Mouse (Mus musculus): Measurements from ENCODE around the gene Mus81.
"Not testable (repeated sequence)": the region's sequence is repeated elsewhere in the genome, so short reads cannot be mapped to it uniquely, and the experiment has no call there.

Gene Mus81

DNA sequence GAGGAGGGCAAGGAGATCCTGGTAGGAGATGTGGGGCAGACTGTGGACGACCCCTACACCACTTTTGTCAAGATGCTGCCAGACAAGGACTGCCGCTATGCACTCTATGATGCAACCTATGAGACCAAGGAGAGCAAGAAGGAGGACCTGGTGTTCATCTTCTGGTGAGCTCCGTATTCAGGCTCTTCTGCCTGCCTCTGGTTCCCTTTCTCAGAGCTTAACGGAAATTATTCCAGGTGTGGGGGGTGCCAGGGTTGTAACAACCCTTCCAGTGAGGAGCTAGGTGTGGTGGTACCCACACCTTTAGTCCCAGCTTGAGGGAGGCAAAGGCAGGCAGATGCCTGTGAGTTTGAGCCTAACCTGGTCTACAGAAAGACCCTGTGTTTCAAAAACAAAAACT, 4.4 kb upstream of the Mus81 start:
- DNase-seq (ENCODE audit: low spot score in 2 of 2): no peak

DNA sequence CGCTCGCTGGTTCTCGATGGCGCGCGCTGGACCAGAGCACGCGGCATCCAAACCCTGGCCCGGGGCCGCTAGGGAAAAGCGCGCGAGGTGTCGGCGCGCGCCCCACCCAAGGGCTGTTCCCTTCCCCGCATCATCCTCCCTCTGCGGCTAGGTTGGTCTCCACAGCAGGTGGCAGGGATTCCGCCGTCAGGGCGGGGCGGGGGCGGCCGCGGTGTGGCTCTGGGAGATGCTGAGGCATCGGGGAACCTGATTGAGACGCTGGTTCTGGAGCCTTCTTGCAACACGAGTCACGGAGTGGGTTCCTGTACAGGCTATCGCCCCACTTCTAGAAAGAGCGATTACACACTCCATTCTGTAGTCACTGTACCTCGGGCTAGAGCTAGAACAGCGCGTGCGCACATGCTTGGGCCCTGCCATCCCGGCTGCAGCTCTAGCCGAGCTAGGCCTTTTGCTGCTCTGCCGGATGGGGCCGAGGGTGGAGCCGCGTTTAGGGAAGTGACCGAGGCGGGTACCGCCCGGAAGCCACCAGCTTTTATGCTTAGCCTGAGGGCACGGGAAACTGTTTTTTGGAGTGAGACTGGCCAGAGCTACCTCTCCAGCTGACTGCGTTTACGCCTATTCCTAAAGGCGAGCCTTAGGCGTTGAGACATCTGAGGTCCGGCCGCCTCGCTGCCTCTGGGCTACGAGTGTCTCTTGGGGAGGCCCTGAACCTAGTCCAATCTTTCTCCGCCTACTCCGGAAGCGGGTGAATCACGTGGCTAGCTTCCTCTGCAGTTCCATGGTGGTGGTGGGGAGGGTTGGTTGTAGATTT, 2.9 kb upstream of the Mus81 start:
- peak; percentile 91 for DNase-seq (ENCODE audit: low spot score in 2 of 2)

GRCm38 (mm10) chr19:5490313-5490897, 2.2 kb upstream of the Mus81 start, which contains the start of gene Cfl1:
TSS of gene Cfl1 (plus strand) at chr19:5490455.
- DNase-seq (ENCODE audit: low spot score in 2 of 2): peak; percentile 88 to 93

- DNase-seq (ENCODE audit: low spot score in 2 of 2): not testable (repeated sequence)
Observed at GRCm38 (mm10) chr19:5489721-5490120, 1.5 kb upstream of the Mus81 start.

DNA sequence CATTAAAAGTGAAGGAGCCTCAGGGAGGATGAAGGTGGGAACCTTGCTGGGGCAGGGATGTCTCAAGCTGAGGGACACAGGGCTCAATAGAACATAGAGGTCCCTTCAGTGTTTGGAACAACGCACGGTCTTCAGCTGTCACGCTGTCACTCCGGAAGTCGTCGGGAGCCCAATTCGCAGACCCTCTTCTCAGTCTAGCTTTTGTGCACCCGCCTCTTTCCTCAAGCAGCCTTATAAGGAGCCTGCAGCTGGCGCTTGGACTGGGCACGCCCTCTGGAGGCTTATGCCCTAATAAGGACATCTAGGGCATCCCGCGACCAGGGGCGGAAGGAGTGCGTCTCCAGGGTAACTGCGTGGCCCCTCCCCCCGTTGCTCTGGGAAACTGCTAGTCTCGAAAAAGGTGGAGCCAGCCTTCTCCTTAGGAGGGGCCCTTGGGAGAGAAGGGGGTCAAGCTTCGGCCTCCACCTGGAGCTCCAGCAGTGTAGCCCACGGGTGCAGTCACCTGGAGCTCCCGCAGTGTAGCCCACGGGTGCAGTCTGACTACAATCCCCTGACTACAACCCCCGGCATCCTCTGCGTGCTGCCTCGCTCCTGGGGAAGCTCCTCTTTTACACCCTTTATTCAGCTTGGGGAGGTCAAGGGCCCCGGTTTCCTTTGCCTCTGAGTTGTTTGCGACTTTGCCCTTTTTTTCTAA, 823 bp upstream of the Mus81 start:
- peak; percentile 92 to 94 for DNase-seq (ENCODE audit: low spot score in 2 of 2)

GRCm38 (mm10) chr19:5486771-5487170, 1.4 kb downstream of the Mus81 start:
- no peak for DNase-seq (ENCODE audit: low spot score in 2 of 2)

DNA sequence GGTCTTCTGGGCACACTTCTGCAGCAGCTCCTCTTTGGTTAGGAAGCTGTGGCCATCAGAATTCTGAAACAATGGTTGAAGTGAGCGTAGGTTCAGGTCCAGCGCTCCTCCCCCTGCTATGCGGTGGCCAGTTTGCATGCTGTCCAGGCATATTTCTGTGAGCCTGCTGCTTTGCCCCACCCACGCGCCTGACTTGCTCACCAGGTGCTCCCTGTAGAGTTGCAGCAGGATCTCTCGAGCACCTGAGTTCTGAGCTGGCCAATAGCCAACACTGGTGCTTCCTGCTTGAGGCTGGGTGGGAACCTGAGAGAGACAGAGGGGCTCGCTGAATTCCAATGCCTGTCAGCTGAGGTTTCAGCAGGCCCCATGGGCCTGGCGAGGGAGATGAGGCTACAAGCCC, 1.9 kb downstream of the Mus81 start:
- DNase-seq (ENCODE audit: low spot score in 2 of 2): no peak

- no peak for DNase-seq (ENCODE audit: low spot score in 2 of 2)
Observed at GRCm38 (mm10) chr19:5485821-5486220, 2.4 kb downstream of the Mus81 start.

DNA sequence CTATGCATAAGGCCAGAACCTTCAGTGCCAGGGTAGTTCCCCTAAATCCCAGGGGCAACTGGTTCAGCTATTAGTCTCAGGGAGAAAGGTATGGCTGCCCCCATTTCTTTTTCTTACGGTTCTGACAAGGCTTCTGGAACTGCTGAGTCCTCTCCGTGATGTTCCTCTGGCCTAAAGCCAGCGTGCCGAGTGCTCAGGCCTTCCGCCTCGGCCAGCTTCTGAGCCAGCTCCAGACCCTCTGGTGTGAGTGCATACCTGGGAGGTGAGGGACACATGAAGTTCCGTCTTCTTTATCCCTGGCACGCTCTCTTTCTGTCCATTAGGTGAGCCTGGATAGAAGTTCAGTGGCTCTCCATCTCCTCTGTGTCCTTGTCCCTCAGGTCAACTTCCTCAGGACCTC, 2.8 kb downstream of the Mus81 start:
- DNase-seq (ENCODE audit: low spot score in 2 of 2): no peak

- no peak for DNase-seq (ENCODE audit: low spot score in 2 of 2)
Observed at GRCm38 (mm10) chr19:5484496-5484895, 3.7 kb downstream of the Mus81 start.

DNA sequence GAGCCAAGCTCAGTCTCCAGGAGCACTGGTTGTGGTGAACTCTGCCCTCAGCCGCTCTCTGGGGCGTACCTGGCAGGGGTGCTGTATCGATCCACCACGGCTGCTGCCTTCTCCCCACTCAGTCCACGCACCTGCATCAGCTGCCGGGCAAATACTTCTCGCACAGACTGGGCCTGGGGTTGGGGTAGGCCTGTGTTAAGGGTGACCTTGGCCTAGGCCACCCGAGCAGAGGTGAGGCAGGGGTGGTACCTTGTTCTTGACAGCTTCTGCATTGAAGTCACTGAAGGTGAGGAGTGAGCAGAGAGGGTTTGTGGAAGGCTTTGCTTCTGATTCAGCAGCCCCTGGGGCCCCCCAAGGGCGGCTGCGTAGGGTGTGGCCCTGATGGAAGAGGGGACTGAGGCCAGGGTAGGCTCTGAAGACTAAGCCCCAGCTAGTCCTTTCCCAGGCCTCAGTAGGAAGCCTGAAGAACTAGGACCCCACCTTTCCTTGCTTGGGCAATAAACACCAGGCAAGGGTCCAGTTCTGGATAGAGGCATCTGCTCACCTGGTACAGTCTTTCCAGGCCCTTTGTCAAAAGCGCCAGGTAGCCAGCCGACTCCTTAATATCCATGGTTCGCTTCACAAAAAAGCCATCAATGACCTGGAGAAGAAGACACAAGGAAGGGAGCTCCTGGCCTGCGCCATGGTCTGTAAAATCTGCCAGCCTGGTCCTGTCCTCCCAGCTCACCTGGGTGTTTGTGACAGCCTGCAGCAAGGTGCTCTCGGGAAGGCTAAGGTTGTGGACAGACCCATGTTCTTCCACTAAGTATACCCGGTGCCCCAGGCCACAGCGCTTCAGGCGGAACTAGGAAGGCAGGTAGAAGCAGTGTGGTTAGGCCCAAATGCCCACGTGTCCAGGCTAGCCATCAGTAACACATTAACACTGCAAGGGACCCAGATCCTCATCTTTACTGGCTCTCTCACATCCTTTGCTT, 4.5 kb downstream of the Mus81 start:
- no peak for DNase-seq (ENCODE audit: low spot score in 2 of 2)

GRCm38 (mm10) chr19:5481398-5481797, 6.8 kb downstream of the Mus81 start:
- DNase-seq (ENCODE audit: low spot score in 2 of 2): no peak

DNA sequence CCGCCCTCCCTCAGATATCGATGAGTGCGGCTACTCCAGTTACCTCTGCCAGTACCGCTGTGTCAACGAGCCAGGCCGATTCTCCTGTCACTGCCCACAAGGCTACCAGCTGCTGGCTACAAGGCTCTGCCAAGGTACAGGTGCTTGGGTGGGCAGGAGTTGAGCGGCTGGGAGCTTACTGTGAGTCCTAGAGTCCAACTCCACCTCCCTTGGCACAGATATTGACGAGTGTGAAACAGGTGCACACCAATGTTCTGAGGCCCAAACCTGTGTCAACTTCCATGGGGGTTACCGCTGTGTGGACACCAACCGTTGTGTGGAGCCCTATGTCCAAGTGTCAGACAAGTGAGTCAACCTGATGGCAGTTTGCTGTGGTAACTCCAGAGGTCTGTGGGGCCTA, 8.2 kb downstream of the Mus81 start:
- DNase-seq (ENCODE audit: low spot score in 2 of 2): no peak

- no peak for DNase-seq (ENCODE audit: low spot score in 2 of 2)
Observed at GRCm38 (mm10) chr19:5477668-5478300, 10.4 kb downstream of the Mus81 start.

- DNase-seq (ENCODE audit: low spot score in 2 of 2): no peak
Observed at GRCm38 (mm10) chr19:5477004-5477667, 11.1 kb downstream of the Mus81 start.

GRCm38 (mm10) chr19:5475069-5475714, 13.0 kb downstream of the Mus81 start:
- DNase-seq (ENCODE audit: low spot score in 2 of 2): no peak

- DNase-seq (ENCODE audit: low spot score in 2 of 2): no peak
Observed at GRCm38 (mm10) chr19:5474281-5475068, 13.7 kb downstream of the Mus81 start.

- DNase-seq (ENCODE audit: low spot score in 2 of 2): no peak
Observed at GRCm38 (mm10) chr19:5473720-5474119, 14.5 kb downstream of the Mus81 start, which contains the start of gene Efemp2. TSS of gene Efemp2 (plus strand) at chr19:5473954.

DNA sequence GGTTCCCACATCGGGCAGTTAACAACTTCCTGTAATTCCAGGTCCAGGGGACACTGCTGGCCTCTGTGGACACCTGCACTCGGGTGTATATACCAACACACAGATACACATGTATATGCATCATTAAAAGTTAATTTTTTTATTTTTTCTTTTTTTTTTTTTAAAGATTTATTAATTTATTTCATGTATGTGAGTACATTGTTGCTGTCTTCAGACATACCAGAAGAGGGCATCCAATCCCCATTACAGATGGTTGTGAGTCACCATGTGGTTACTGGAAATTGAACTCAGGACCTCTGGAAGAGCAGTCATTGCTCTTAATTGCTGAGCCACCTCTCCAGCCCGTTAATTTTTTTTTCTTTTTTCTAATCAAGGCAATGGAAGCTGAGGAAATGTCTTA, 15.3 kb downstream of the Mus81 start:
- no peak for DNase-seq (ENCODE audit: low spot score in 2 of 2)
